Mouse (Mus musculus) forebrain, embryonic 11.5 days (tissue): ENCODE results near the gene Pzp. TPM values are rescaled to one million over a fixed set of nuclear protein-coding genes. Genes with fewer than 3 reads are reported as not detected.
A peak's percentile ranks its signal among the peaks of the same experiment; 100 is the strongest.

ENCODE experiments used
- ATAC-seq: fragments of 200-750 bp; cut with Nextera tagmentation; replicated peaks from 2 replicates; pipeline ENCODE4 v1.8.0; 2017; ENCODE audit warnings: moderate TSS enrichment; ENCODE audit not compliant: low FRiP score
- DNase-seq: peaks from one replicate; pipeline ENCODE4 v3.0.0-alpha.2; 2017; ENCODE audit warnings: low spot score
- H3K27ac ChIP-seq: fragments of 300-500 bp; sonication (generic); 2 replicates; pipeline ENCODE4 v1.5.1; 2014; ENCODE audit warnings: low read depth, low read length
- H3K27me3 ChIP-seq: fragments of 300-500 bp; sonication (generic); 2 replicates; pipeline ENCODE4 v1.6.1; 2014; ENCODE audit warnings: mild to moderate bottlenecking, low read length, mixed read lengths; ENCODE audit not compliant: control insufficient read depth, insufficient read depth
- H3K36me3 ChIP-seq: fragments of 300-500 bp; sonication (generic); 2 replicates; pipeline ENCODE4 v1.6.1; 2014; ENCODE audit warnings: mild to moderate bottlenecking, low read length, moderate library complexity, mixed read lengths; ENCODE audit not compliant: control insufficient read depth, insufficient read depth
- H3K4me1 ChIP-seq: fragments of 300-500 bp; sonication (generic); replicated peaks from 2 replicates; pipeline ENCODE4 v1.6.1; 2014; ENCODE audit warnings: low read length, mixed read lengths; ENCODE audit not compliant: control insufficient read depth, insufficient read depth
- H3K4me2 ChIP-seq: fragments of 300-500 bp; sonication (generic); 2 replicates; pipeline ENCODE4 v1.6.1; 2014; ENCODE audit warnings: low read depth, mild to moderate bottlenecking, low read length, moderate library complexity, mixed read lengths; ENCODE audit not compliant: severe bottlenecking
- H3K4me3 ChIP-seq: fragments of 300-500 bp; sonication (generic); 2 replicates; pipeline ENCODE4 v1.5.1; 2014; ENCODE audit warnings: low read depth, low read length
- H3K9ac ChIP-seq: fragments of 300-500 bp; sonication (generic); 2 replicates; pipeline ENCODE4 v1.6.1; 2014; ENCODE audit warnings: low read length
- H3K9me3 ChIP-seq: fragments of 300-500 bp; sonication (generic); 2 replicates; pipeline ENCODE4 v1.6.1; 2016; ENCODE audit warnings: low read length, mixed read lengths; ENCODE audit not compliant: control insufficient read depth
- WGBS: fragments of 180-500 bp; shearing (Covaris S2); extraction: QIAGEN DNeasy Blood & Tissue Kit; methylation state at CpG from one replicate; pipeline ENCODE4 v1.1.7; 2014; 5-methylcytosine and 5-hydroxymethylcytosine counted together
- polyA plus RNA-seq: library from polyadenylated mRNA; unstranded; fragments of >200 nt; fragmentation: Nextera tagmentation; extraction: Ambion mirVana; gene quantifications from 2 replicates; pipeline ENCODE4 v1.2.1, GENCODE M21; 2014

The Pzp gene
- polyA plus RNA-seq, 1 experiment from 2014 or later: 0.05 TPM

GRCm38 (mm10) chr6:128467298-128467697, 59.2 kb downstream of the Pzp start:
- no peak for DNase-seq
- Histone ChIP-seq H3K4me1 (peaks cover 4% of the 10 kb centered on the region; the same call in 1 of the 2 replicates), H3K9me3 (no peaks in the 10 kb centered on the region), H3K27ac (no peak overlapping the region), H3K9ac (no peak overlapping the region), H3K27me3 (no peaks in the 10 kb centered on the region), H3K4me2 (no peak overlapping the region), H3K4me3 (no peak overlapping the region), H3K36me3 (no peaks in the 10 kb centered on the region)
- 50% methylated on average over 2 of the region's 2 CpGs for WGBS
- no peak for ATAC-seq

- ATAC-seq (no peak), DNase-seq (no peak)
- Histone ChIP-seq H3K4me1 (peaks cover 4% of the 10 kb centered on the region; the same call in 1 of the 2 replicates), H3K27ac (no peak overlapping the region), H3K4me2 (no peak overlapping the region), H3K9me3 (no peaks in the 10 kb centered on the region), H3K4me3 (no peak overlapping the region), H3K36me3 (no peaks in the 10 kb centered on the region), H3K9ac (no peak overlapping the region), H3K27me3 (no peaks in the 10 kb centered on the region)
- 66% methylated on average over 3 of the region's 3 CpGs for WGBS
Observed at GRCm38 (mm10) chr6:128466563-128466962, 60.0 kb downstream of the Pzp start.

GRCm38 (mm10) chr6:128466043-128466442, 60.5 kb downstream of the Pzp start:
- H3K4me1 ChIP-seq: peaks cover 4% of the 10 kb centered on the region; the same call in 1 of the 2 replicates
- H3K4me3 ChIP-seq: no peak overlapping the region
- H3K27ac ChIP-seq: no peak overlapping the region
- no peak overlapping the region for H3K4me2 ChIP-seq
- H3K36me3 ChIP-seq: no peaks in the 10 kb centered on the region
- 41% methylated on average over 6 of the region's 7 CpGs for WGBS
- H3K9me3 ChIP-seq: no peaks in the 10 kb centered on the region
- ATAC-seq (peak; percentile 60), DNase-seq (no peak)
- H3K27me3 ChIP-seq: no peaks in the 10 kb centered on the region
- H3K9ac ChIP-seq: no peak overlapping the region

- H3K27me3 ChIP-seq: no peaks in the 10 kb centered on the region
- 89% methylated on average over 4 of the region's 4 CpGs for WGBS
Observed at GRCm38 (mm10) chr6:128464996-128465395, 61.5 kb downstream of the Pzp start.

GRCm38 (mm10) chr6:128461606-128462005, 64.9 kb downstream of the Pzp start:
- DNase-seq (no peak), ATAC-seq (no peak)
- H3K4me2 ChIP-seq: no peak overlapping the region
- no peak overlapping the region for H3K9ac ChIP-seq
- H3K36me3 ChIP-seq: no peaks in the 10 kb centered on the region
- no peak overlapping the region for H3K27ac ChIP-seq
- H3K4me1 ChIP-seq: peaks cover 4% of the 10 kb centered on the region; the same call in 1 of the 2 replicates
- no peaks in the 10 kb centered on the region for H3K27me3 ChIP-seq
- no peak overlapping the region for H3K4me3 ChIP-seq
- H3K9me3 ChIP-seq: no peaks in the 10 kb centered on the region

More at GRCm38 (mm10) chr6:128464996-128465395, 61.5 kb downstream of the Pzp start:
- Histone ChIP-seq H3K27ac (no peak overlapping the region), H3K4me3 (no peak overlapping the region), H3K36me3 (no peaks in the 10 kb centered on the region), H3K9me3 (no peaks in the 10 kb centered on the region), H3K4me2 (no peak overlapping the region), H3K4me1 (peaks cover 4% of the 10 kb centered on the region; the same call in 1 of the 2 replicates), H3K9ac (no peak overlapping the region)
- DNase-seq: no peak
- ATAC-seq: no peak

- Histone ChIP-seq H3K4me3 (no peak overlapping the region), H3K9me3 (no peaks in the 10 kb centered on the region), H3K9ac (no peak overlapping the region), H3K27ac (no peak overlapping the region), H3K4me1 (peaks cover 3% of the 10 kb centered on the region; the same call in 1 of the 2 replicates), H3K4me2 (no peak overlapping the region), H3K36me3 (no peaks in the 10 kb centered on the region), H3K27me3 (no peaks in the 10 kb centered on the region)
- 82% methylated on average over 14 of the region's 14 CpGs for WGBS
- DNase-seq (no peak), ATAC-seq (no peak)
Observed at GRCm38 (mm10) chr6:128460729-128461503, 65.6 kb downstream of the Pzp start.

GRCm38 (mm10) chr6:128460321-128460720, 66.2 kb downstream of the Pzp start:
- H3K27ac ChIP-seq: no peak overlapping the region
- H3K4me1 ChIP-seq: no peaks in the 10 kb centered on the region
- ATAC-seq (no peak), DNase-seq (no peak)
- H3K27me3 ChIP-seq: no peaks in the 10 kb centered on the region
- no peak overlapping the region for H3K4me3 ChIP-seq
- H3K4me2 ChIP-seq: no peak overlapping the region
- 37% methylated on average over 2 of the region's 2 CpGs for WGBS
- no peaks in the 10 kb centered on the region for H3K9me3 ChIP-seq
- H3K9ac ChIP-seq: no peak overlapping the region
- H3K36me3 ChIP-seq: no peaks in the 10 kb centered on the region

GRCm38 (mm10) chr6:128457186-128457585, 69.3 kb downstream of the Pzp start:
- Histone ChIP-seq H3K27ac (no peak overlapping the region), H3K4me3 (no peak overlapping the region), H3K4me2 (no peak overlapping the region), H3K4me1 (no peaks in the 10 kb centered on the region), H3K36me3 (no peaks in the 10 kb centered on the region), H3K9me3 (no peaks in the 10 kb centered on the region), H3K27me3 (no peaks in the 10 kb centered on the region), H3K9ac (no peak overlapping the region)
- DNase-seq (no peak), ATAC-seq (no peak)
- WGBS: 89% methylated on average over 5 of the region's 5 CpGs
